Mouse (Mus musculus): ENCODE measurements around the gene Hps4. TPM values are rescaled to one million over a fixed set of nuclear protein-coding genes. Genes with fewer than 3 reads are reported as not detected.

Gene Hps4
- polyA plus RNA-seq, 1 experiment from 2014 or later = 18.5 TPM

- H3K9me3 ChIP-seq (ENCODE audit: control insufficient read depth, low read length) = no peaks in the 10 kb centered on the region
- H3K36me3 ChIP-seq (ENCODE audit: control insufficient read depth, insufficient read depth, low read length) = peaks cover 34% of the 10 kb centered on the region
- ATAC-seq (ENCODE audit: insufficient number of reproducible peaks, insufficient read depth, low FRiP score, low read depth) = no peak
- H3K4me1 ChIP-seq (ENCODE audit: control insufficient read depth in 2 of 2, insufficient read depth in 2 of 2, low read length in 2 of 2) = peaks cover 2 to 5% of the 10 kb centered on the region in 2 experiments; a peak in 2 of 4 replicates
- no peak overlapping the region for H3K27ac ChIP-seq (replicated peaks in 1 of 2; ENCODE audit: control insufficient read depth in 1 of 2, insufficient read depth in 1 of 2, low read depth in 2 of 2, low read length in 2 of 2)
- no peak overlapping the region for H3K9ac ChIP-seq (ENCODE audit: low read length)
- no peak overlapping the region for H3K4me2 ChIP-seq (ENCODE audit: low read length)
- no peak overlapping the region for H3K4me3 ChIP-seq (ENCODE audit: control insufficient read depth in 1 of 2, insufficient read depth in 1 of 2, low read depth in 1 of 2, low read length in 2 of 2)
- H3K27me3 ChIP-seq (ENCODE audit: control insufficient read depth, insufficient read depth, low read length) = 0 out of 2 replicates have a peak, but pooled peaks cover 5% of the 10 kb centered on the region
- WGBS = 83% methylated on average over 6 of the region's 6 CpGs
These were observed 12.6 kb downstream of the Hps4 start for GRCm38 (mm10) chr5:112355493-112355892.

GRCm38 (mm10) chr5:112355910-112356309 lies 13.0 kb downstream of the Hps4 start, which contains the start of gene Gm6583:
Gm6583 (minus strand) TSS chr5:112356033.
- ATAC-seq (ENCODE audit: insufficient number of reproducible peaks, insufficient read depth, low FRiP score, low read depth) = no peak

GRCm38 (mm10) chr5:112356322-112356721 lies 13.4 kb downstream of the Hps4 start:
- Histone ChIP-seq H3K27ac (replicated peaks in 1 of 2; ENCODE audit: control insufficient read depth in 1 of 2, insufficient read depth in 1 of 2, low read depth in 2 of 2, low read length in 2 of 2) (no peak overlapping the region), H3K4me1 (ENCODE audit: control insufficient read depth in 2 of 2, insufficient read depth in 2 of 2, low read length in 2 of 2) (peaks cover 2 to 5% of the 10 kb centered on the region in 2 experiments; a peak in 2 of 4 replicates), H3K9ac (ENCODE audit: low read length) (no peak overlapping the region), H3K27me3 (ENCODE audit: control insufficient read depth, insufficient read depth, low read length) (0 out of 2 replicates have a peak, but pooled peaks cover 5% of the 10 kb centered on the region), H3K4me3 (ENCODE audit: control insufficient read depth in 1 of 2, insufficient read depth in 1 of 2, low read depth in 1 of 2, low read length in 2 of 2) (no peak overlapping the region), H3K4me2 (ENCODE audit: low read length) (no peak overlapping the region), H3K36me3 (ENCODE audit: control insufficient read depth, insufficient read depth, low read length) (peaks cover 26% of the 10 kb centered on the region), H3K9me3 (ENCODE audit: control insufficient read depth, low read length) (no peaks in the 10 kb centered on the region)
- ATAC-seq (ENCODE audit: insufficient number of reproducible peaks, insufficient read depth, low FRiP score, low read depth) = no peak
- WGBS = 74% methylated on average over 9 of the region's 9 CpGs

More at GRCm38 (mm10) chr5:112355910-112356309, 13.0 kb downstream of the Hps4 start, which contains the start of gene Gm6583:
- H3K4me3 ChIP-seq (ENCODE audit: control insufficient read depth in 1 of 2, insufficient read depth in 1 of 2, low read depth in 1 of 2, low read length in 2 of 2) = no peak within 1 kb of the TSS
- no peak within 1 kb of the TSS for H3K4me2 ChIP-seq (ENCODE audit: low read length)
- no peak within 1 kb of the TSS for H3K9ac ChIP-seq (ENCODE audit: low read length)
- no peak within 1 kb of the TSS for H3K27ac ChIP-seq (replicated peaks in 1 of 2; ENCODE audit: control insufficient read depth in 1 of 2, insufficient read depth in 1 of 2, low read depth in 2 of 2, low read length in 2 of 2)
- H3K36me3 ChIP-seq (ENCODE audit: control insufficient read depth, insufficient read depth, low read length) = peaks cover 30% of the 10 kb centered on the region
- H3K4me1 ChIP-seq (ENCODE audit: control insufficient read depth in 2 of 2, insufficient read depth in 2 of 2, low read length in 2 of 2) = peaks cover 2 to 5% of the 10 kb centered on the region in 2 experiments; a peak in 2 of 4 replicates
- 63% methylated on average over 13 of the region's 13 CpGs for WGBS
- H3K27me3 ChIP-seq (ENCODE audit: control insufficient read depth, insufficient read depth, low read length) = 0 out of 2 replicates have a peak, but pooled peaks cover 5% of the 10 kb centered on the region
- H3K9me3 ChIP-seq (ENCODE audit: control insufficient read depth, low read length) = no peaks in the 10 kb centered on the region

GRCm38 (mm10) chr5:112359520-112359919 lies 16.6 kb downstream of the Hps4 start:
- Histone ChIP-seq H3K4me3 (ENCODE audit: control insufficient read depth in 1 of 2, insufficient read depth in 1 of 2, low read depth in 1 of 2, low read length in 2 of 2) (no peak overlapping the region), H3K9me3 (ENCODE audit: control insufficient read depth, low read length) (no peaks in the 10 kb centered on the region), H3K9ac (ENCODE audit: low read length) (no peak overlapping the region), H3K27me3 (ENCODE audit: control insufficient read depth, insufficient read depth, low read length) (0 out of 2 replicates have a peak, but pooled peaks cover 5% of the 10 kb centered on the region), H3K27ac (replicated peaks in 1 of 2; ENCODE audit: control insufficient read depth in 1 of 2, insufficient read depth in 1 of 2, low read depth in 2 of 2, low read length in 2 of 2) (no peak overlapping the region), H3K4me2 (ENCODE audit: low read length) (no peak overlapping the region), H3K36me3 (ENCODE audit: control insufficient read depth, insufficient read depth, low read length) (peaks cover 24% of the 10 kb centered on the region), H3K4me1 (ENCODE audit: control insufficient read depth in 2 of 2, insufficient read depth in 2 of 2, low read length in 2 of 2) (peaks cover 2 to 5% of the 10 kb centered on the region in 2 experiments; a peak in 2 of 4 replicates)
- 30% methylated on average over 4 of the region's 4 CpGs for WGBS
- no peak for ATAC-seq (ENCODE audit: insufficient number of reproducible peaks, insufficient read depth, low FRiP score, low read depth)

- no peak overlapping the region for H3K4me3 ChIP-seq (ENCODE audit: control insufficient read depth in 1 of 2, insufficient read depth in 1 of 2, low read depth in 1 of 2, low read length in 2 of 2)
- peaks cover 2 to 5% of the 10 kb centered on the region in 2 experiments; a peak in 2 of 4 replicates for H3K4me1 ChIP-seq (ENCODE audit: control insufficient read depth in 2 of 2, insufficient read depth in 2 of 2, low read length in 2 of 2)
- no peak overlapping the region for H3K27ac ChIP-seq (replicated peaks in 1 of 2; ENCODE audit: control insufficient read depth in 1 of 2, insufficient read depth in 1 of 2, low read depth in 2 of 2, low read length in 2 of 2)
- no peaks in the 10 kb centered on the region for H3K9me3 ChIP-seq (ENCODE audit: control insufficient read depth, low read length)
- H3K9ac ChIP-seq (ENCODE audit: low read length) = no peak overlapping the region
- no peak overlapping the region for H3K4me2 ChIP-seq (ENCODE audit: low read length)
- H3K27me3 ChIP-seq (ENCODE audit: control insufficient read depth, insufficient read depth, low read length) = 0 out of 2 replicates have a peak, but pooled peaks cover 5% of the 10 kb centered on the region
- 91% methylated on average over 3 of the region's 3 CpGs for WGBS
- H3K36me3 ChIP-seq (ENCODE audit: control insufficient read depth, insufficient read depth, low read length) = peaks cover 25% of the 10 kb centered on the region
- ATAC-seq (ENCODE audit: insufficient number of reproducible peaks, insufficient read depth, low FRiP score, low read depth) = no peak
These were observed 17.2 kb downstream of the Hps4 start for GRCm38 (mm10) chr5:112360077-112360476.

- Histone ChIP-seq H3K4me1 (ENCODE audit: control insufficient read depth in 2 of 2, insufficient read depth in 2 of 2, low read length in 2 of 2) (peaks cover 0 to 5% of the 10 kb centered on the region in 2 experiments; a peak in 2 of 4 replicates), H3K27ac (replicated peaks in 1 of 2; ENCODE audit: control insufficient read depth in 1 of 2, insufficient read depth in 1 of 2, low read depth in 2 of 2, low read length in 2 of 2) (no peak overlapping the region), H3K9me3 (ENCODE audit: control insufficient read depth, low read length) (no peaks in the 10 kb centered on the region), H3K9ac (ENCODE audit: low read length) (no peak overlapping the region), H3K36me3 (ENCODE audit: control insufficient read depth, insufficient read depth, low read length) (peaks cover 45% of the 10 kb centered on the region), H3K4me2 (ENCODE audit: low read length) (no peak overlapping the region), H3K27me3 (ENCODE audit: control insufficient read depth, insufficient read depth, low read length) (no peaks in the 10 kb centered on the region), H3K4me3 (ENCODE audit: control insufficient read depth in 1 of 2, insufficient read depth in 1 of 2, low read depth in 1 of 2, low read length in 2 of 2) (no peak overlapping the region)
- ATAC-seq (ENCODE audit: insufficient number of reproducible peaks, insufficient read depth, low FRiP score, low read depth) = 0 out of 2 replicates have a peak, but pooled peaks have one; percentile 10
- 71% methylated on average over 10 of the region's 10 CpGs for WGBS
These were observed 21.4 kb downstream of the Hps4 start for GRCm38 (mm10) chr5:112364184-112364797.

- Histone ChIP-seq H3K4me3 (ENCODE audit: control insufficient read depth in 1 of 2, insufficient read depth in 1 of 2, low read depth in 1 of 2, low read length in 2 of 2) (no peak overlapping the region), H3K27me3 (ENCODE audit: control insufficient read depth, insufficient read depth, low read length) (no peaks in the 10 kb centered on the region), H3K9ac (ENCODE audit: low read length) (no peak overlapping the region), H3K4me2 (ENCODE audit: low read length) (no peak overlapping the region), H3K4me1 (ENCODE audit: control insufficient read depth in 2 of 2, insufficient read depth in 2 of 2, low read length in 2 of 2) (no peaks in the 10 kb centered on the region), H3K9me3 (ENCODE audit: control insufficient read depth, low read length) (no peaks in the 10 kb centered on the region), H3K36me3 (ENCODE audit: control insufficient read depth, insufficient read depth, low read length) (peaks cover 68% of the 10 kb centered on the region), H3K27ac (replicated peaks in 1 of 2; ENCODE audit: control insufficient read depth in 1 of 2, insufficient read depth in 1 of 2, low read depth in 2 of 2, low read length in 2 of 2) (no peak overlapping the region)
- no peak for ATAC-seq (ENCODE audit: insufficient number of reproducible peaks, insufficient read depth, low FRiP score, low read depth)
- WGBS = 93% methylated on average over 6 of the region's 6 CpGs
These were observed 24.0 kb downstream of the Hps4 start for GRCm38 (mm10) chr5:112366879-112367278.
